Mouse (Mus musculus) lung, postnatal 0 days (tissue): Measurements from ENCODE around the gene Eng. TPM values are rescaled to one million over a fixed set of nuclear protein-coding genes. Genes with fewer than 3 reads are reported as not detected.

ENCODE experiments used
- ATAC-seq: fragments of 200-750 bp; cut with Nextera tagmentation; 2 replicates; pipeline ENCODE4 v1.8.0; 2017; ENCODE audit warnings: moderate library complexity
- DNase-seq: peaks from one replicate; pipeline ENCODE4 v3.0.0-alpha.2; 2016; ENCODE audit warnings: low spot score
- H3K27ac ChIP-seq: fragments of 300-500 bp; sonication (generic); 2 replicates; pipeline ENCODE4 v1.5.1; 2014; ENCODE audit warnings: antibody characterized with exemption, mild to moderate bottlenecking, low read length, mixed read lengths
- H3K27me3 ChIP-seq: fragments of 300-500 bp; sonication (generic); replicated peaks from 2 replicates; pipeline ENCODE4 v1.6.1; 2014; ENCODE audit warnings: low read length, mixed read lengths; ENCODE audit not compliant: insufficient read depth
- H3K36me3 ChIP-seq: fragments of 300-500 bp; sonication (generic); 2 replicates; pipeline ENCODE4 v1.6.1; 2014; ENCODE audit warnings: low read length, mixed read lengths; ENCODE audit not compliant: insufficient read depth
- H3K4me1 ChIP-seq: fragments of 300-500 bp; sonication (generic); 2 replicates; pipeline ENCODE4 v1.6.1; 2014; ENCODE audit warnings: antibody characterized with exemption, low read depth, low read length, mixed read lengths; ENCODE audit not compliant: insufficient read depth
- H3K4me2 ChIP-seq: fragments of 300-500 bp; sonication (generic); replicated peaks from 2 replicates; pipeline ENCODE4 v1.6.1; 2014; ENCODE audit warnings: low read depth, mild to moderate bottlenecking, low read length, moderate library complexity, mixed read lengths
- H3K4me3 ChIP-seq: fragments of 300-500 bp; sonication (generic); 2 replicates; pipeline ENCODE4 v1.5.1; 2014; ENCODE audit warnings: low read depth, low read length
- H3K9ac ChIP-seq: fragments of 300-500 bp; sonication (generic); replicated peaks from 2 replicates; pipeline ENCODE4 v1.6.1; 2014; ENCODE audit warnings: low read depth, mild to moderate bottlenecking
- H3K9me3 ChIP-seq: fragments of 300-500 bp; sonication (generic); 2 replicates; pipeline ENCODE4 v1.6.1; 2016; ENCODE audit warnings: low read length, mixed read lengths
- CTCF ChIP-seq: IDR thresholded peaks from 2 replicates; pipeline ENCODE4 v1.5.1; 2016; ENCODE audit warnings: antibody characterized with exemption, mild to moderate bottlenecking
- EP300 ChIP-seq: IDR thresholded peaks from 2 replicates; pipeline ENCODE4 v1.6.1; 2016; ENCODE audit warnings: antibody characterized with exemption, mild to moderate bottlenecking, control low read depth
- WGBS: fragments of 180-500 bp; shearing (Covaris S2); extraction: QIAGEN DNeasy Blood & Tissue Kit; methylation state at CpG from one replicate; pipeline ENCODE4 v1.1.7; 2014; 5-methylcytosine and 5-hydroxymethylcytosine counted together
- polyA plus RNA-seq: library from polyadenylated mRNA; unstranded; fragments of >200 nt; fragmentation: Nextera tagmentation; extraction: Ambion mirVana; gene quantifications from 2 replicates; pipeline ENCODE4 v1.2.1, GENCODE M21; 2015

Eng gene
- polyA plus RNA-seq, 1 experiment from 2014 or later: 130 TPM

DNA sequence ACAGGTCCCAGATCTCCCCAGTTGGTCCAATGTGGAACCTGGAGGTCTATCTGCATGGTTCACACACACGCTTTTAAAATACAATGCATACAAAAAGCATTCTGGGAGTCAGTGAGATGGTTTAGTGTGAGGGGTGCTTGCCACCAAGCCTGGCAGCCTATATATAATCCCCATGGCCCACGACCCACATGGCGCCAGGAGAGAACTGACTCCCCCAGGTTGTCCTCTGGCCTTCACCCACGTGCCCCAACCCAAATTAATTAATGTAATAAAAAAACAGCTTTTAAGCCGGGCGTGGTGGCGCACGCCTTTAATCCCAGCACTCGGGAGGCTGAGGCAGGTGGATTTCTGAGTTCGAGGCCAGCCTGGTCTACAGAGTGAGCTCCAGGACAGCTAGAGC lies 37.3 kb downstream of the Eng start:
- Histone ChIP-seq H3K4me1 (no peaks in the 10 kb centered on the region), H3K4me2 (no peak overlapping the region), H3K9me3 (no peaks in the 10 kb centered on the region), H3K27me3 (no peaks in the 10 kb centered on the region), H3K27ac (no peak overlapping the region), H3K36me3 (peaks cover 8% of the 10 kb centered on the region; the same call in 1 of the 2 replicates), H3K4me3 (no peak overlapping the region), H3K9ac (no peak overlapping the region)
- 94% methylated on average over 10 of the region's 10 CpGs for WGBS
- TF ChIP-seq EP300: no peak
- TF ChIP-seq CTCF: no peak
- ATAC-seq (no peak), DNase-seq (no peak)

DNA sequence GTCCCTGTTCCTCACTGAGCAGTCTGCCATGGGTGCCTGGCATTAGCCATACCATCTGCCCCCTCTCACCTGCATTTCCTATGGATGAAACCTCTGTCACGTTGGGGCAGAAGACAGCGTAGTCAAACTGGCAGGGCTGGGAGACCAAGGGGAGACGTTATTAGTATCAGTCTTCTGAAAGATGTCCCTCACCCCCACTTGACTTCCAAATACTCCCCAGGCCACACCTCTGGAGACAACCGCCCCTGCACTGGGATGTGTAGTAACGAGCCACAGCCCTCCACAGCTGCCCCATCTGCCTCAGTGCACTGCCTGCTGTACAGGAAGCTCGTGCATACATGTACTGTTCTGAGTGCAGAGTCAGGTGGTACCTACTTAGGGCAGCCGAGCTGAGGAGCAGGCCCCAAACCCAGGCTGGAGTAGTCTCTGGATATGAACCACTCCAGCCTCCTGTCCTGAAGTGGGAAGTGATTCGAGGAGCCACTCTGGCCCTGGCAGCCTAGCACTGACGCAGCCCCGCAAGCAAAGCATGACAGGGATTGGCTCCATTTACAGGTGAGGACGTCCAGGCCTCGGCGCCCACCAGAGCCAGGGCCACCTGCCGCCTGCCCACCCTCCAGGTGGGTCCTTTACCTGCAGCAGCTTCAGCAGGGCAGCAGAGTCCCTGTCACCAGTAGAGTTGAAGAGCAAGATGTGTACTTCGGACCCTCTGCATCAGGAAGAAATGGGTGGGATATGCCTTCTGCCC lies 38.5 kb downstream of the Eng start:
- Histone ChIP-seq H3K27ac (no peak overlapping the region), H3K27me3 (no peaks in the 10 kb centered on the region), H3K9ac (no peak overlapping the region), H3K9me3 (no peaks in the 10 kb centered on the region), H3K36me3 (peaks cover 8% of the 10 kb centered on the region; the same call in 1 of the 2 replicates), H3K4me3 (no peak overlapping the region), H3K4me1 (no peaks in the 10 kb centered on the region), H3K4me2 (no peak overlapping the region)
- 84% methylated on average over 15 of the region's 15 CpGs for WGBS
- ATAC-seq (no peak), DNase-seq (no peak)
- TF ChIP-seq EP300 (no peak), CTCF (no peak)

DNA sequence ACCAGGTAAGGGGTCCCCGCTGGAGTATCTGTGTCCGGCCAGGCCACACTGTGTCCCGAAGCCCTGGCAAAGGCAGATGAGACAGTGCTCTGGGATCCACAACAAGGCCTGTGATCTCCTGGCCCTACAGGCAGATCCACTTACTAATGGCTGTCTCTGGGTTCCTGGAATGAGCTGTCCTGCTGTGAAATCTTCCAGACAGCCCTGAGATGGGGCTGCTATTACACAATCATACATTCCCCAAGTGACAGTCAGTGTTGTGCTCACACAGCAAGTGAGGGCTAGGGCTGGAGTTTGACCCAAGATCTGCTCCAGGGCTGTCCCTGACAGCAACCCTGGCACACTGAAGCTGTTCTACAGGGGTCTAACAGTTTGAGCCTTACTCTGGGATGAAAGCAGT lies 39.4 kb downstream of the Eng start:
- 95% methylated on average over 3 of the region's 3 CpGs for WGBS
- DNase-seq (peak; percentile 82), ATAC-seq (peak; percentile 67)
- TF ChIP-seq CTCF: no peak
- no peak for TF ChIP-seq EP300
- Histone ChIP-seq H3K4me1 (no peaks in the 10 kb centered on the region), H3K36me3 (peaks cover 8% of the 10 kb centered on the region; the same call in 1 of the 2 replicates), H3K27ac (no peak overlapping the region), H3K4me2 (no peak overlapping the region), H3K9me3 (no peaks in the 10 kb centered on the region), H3K9ac (no peak overlapping the region), H3K27me3 (no peaks in the 10 kb centered on the region), H3K4me3 (no peak overlapping the region)

DNA sequence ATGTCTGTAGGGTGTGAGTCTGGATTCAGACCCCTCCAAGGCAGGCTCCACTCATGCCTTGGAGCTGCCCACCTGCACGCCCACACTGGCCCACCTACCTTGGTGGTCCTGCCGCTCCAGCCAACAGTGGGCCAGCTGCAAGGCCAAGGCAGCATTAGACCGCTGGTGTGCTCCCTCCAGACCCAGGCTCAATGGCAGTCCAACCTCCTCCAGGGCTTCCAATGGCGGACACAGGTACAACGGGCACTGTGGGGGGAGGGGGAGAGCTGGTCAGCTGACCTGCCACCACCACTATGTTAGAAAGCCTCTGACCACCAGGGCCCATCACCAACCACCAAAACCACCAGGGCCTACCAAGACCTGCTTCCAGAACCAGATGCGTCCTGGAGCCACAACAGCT lies 40.2 kb downstream of the Eng start:
- no peaks in the 10 kb centered on the region for H3K4me1 ChIP-seq
- no peaks in the 10 kb centered on the region for H3K27me3 ChIP-seq
- no peak overlapping the region for H3K4me2 ChIP-seq
- 85% methylated on average over 6 of the region's 6 CpGs for WGBS
- no peaks in the 10 kb centered on the region for H3K9me3 ChIP-seq
- no peak overlapping the region for H3K9ac ChIP-seq
- DNase-seq (no peak), ATAC-seq (no peak)
- H3K27ac ChIP-seq: no peak overlapping the region
- no peak for TF ChIP-seq EP300
- no peak for TF ChIP-seq CTCF
- no peak overlapping the region for H3K4me3 ChIP-seq
- peaks cover 7% of the 10 kb centered on the region; the same call in 1 of the 2 replicates for H3K36me3 ChIP-seq

DNA sequence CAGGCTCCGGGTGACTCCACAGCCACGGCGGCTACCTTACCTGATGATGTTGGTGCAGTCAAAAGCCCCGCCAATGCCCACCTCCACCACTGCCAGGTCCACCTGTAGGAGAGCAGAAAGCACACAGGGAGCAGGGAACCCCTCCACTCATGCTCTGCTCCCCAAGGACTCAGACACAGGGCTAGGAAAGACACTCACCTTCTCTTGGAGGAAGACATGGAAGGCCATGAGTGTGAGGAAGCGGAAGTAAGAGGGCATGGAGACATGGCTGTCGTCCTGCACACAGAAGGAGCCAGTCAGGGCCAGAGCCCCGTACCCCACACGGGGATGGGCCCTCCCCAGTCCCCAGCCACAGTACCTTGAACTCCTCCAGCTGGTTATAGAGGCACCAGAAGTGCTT lies 41.2 kb downstream of the Eng start:
- H3K27me3 ChIP-seq: no peaks in the 10 kb centered on the region
- DNase-seq (no peak), ATAC-seq (no peak)
- H3K27ac ChIP-seq: no peak overlapping the region
- TF ChIP-seq EP300 (no peak), CTCF (no peak)
- H3K36me3 ChIP-seq: 0 out of 2 replicates have a peak, but pooled peaks cover 3% of the 10 kb centered on the region
- no peak overlapping the region for H3K4me3 ChIP-seq
- no peak overlapping the region for H3K4me2 ChIP-seq
- H3K9ac ChIP-seq: no peak overlapping the region
- WGBS: 88% methylated on average over 8 of the region's 8 CpGs
- 0 out of 2 replicates have a peak, but pooled peaks cover under 1% of the 10 kb centered on the region for H3K4me1 ChIP-seq
- H3K9me3 ChIP-seq: no peaks in the 10 kb centered on the region

DNA sequence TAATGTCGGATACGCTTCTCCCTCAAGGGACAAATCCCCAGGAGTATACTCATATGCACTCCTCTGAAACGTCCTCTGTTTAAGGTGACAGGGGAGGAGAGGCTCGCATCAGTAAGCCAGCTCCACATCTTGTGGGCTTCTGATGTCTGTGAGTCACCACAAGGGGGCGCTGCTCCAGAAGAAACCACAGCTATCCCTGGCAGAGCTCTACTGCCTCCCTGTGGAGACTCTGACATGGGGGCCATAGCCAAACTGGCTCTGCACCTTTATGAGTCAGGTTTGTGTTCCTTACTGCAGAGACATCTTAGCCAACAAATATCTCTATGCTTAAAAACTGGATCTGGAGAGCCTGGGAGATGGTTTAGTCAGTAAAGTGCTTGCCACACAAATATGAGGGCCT lies 43.0 kb downstream of the Eng start:
- Histone ChIP-seq H3K9ac (no peak overlapping the region), H3K36me3 (0 out of 2 replicates have a peak, but pooled peaks cover 3% of the 10 kb centered on the region), H3K9me3 (no peaks in the 10 kb centered on the region), H3K27ac (no peak overlapping the region), H3K4me1 (0 out of 2 replicates have a peak, but pooled peaks cover 10% of the 10 kb centered on the region), H3K4me2 (no peak overlapping the region), H3K4me3 (no peak overlapping the region), H3K27me3 (no peaks in the 10 kb centered on the region)
- ATAC-seq (peak; percentile 14; the same call in 1 of the 2 replicates), DNase-seq (peak; percentile 93)
- TF ChIP-seq EP300 (peak; percentile 60), CTCF (peak; percentile 100)
- WGBS: 22% methylated on average over 5 of the region's 5 CpGs
